Mouse (Mus musculus) right cerebral cortex, postnatal 10 days (tissue): ENCODE data around the gene Ikbke.
A peak's percentile ranks its signal among the peaks of the same experiment; 100 is the strongest.

Source experiments
- DNase-seq, 2 experiments: peaks; one replicate each; pipeline ENCODE4 v3.0.0; 2021; ENCODE audit warnings: low spot score in 2 of 2

Gene Ikbke

DNA sequence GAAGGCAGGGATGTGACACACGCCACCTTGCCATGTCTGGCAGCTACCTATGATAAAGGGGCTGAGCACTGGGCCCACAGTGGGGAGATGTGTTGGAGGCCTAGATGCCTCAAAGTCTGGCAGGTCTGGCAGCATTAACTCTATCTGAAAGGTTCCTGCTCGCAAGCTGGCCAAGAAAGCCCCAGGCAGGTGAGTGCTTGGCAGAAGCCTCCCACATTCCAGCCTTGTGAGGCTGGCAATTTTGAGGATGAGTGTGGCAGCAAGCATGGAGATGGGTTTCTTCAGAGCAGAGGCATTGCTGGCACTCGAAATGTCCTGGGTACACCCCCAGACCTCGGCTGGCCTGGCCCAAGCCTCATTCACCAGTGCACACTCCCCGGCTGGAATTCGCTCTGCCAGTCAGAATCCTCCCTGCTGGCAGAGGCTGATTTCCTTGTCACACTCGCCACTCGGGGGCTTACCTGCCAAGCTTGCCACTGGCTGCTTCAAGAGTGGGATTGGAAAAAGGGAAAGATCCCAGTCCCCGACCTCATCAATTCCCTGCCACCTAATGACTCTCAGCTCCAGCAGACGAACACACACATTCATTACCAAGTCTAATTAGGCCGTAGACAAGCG, 39.7 kb downstream of the Ikbke start:
- no peak for DNase-seq

GRCm38 (mm10) chr1:131238931-131239381, 40.5 kb downstream of the Ikbke start:
- no peak for DNase-seq

DNA sequence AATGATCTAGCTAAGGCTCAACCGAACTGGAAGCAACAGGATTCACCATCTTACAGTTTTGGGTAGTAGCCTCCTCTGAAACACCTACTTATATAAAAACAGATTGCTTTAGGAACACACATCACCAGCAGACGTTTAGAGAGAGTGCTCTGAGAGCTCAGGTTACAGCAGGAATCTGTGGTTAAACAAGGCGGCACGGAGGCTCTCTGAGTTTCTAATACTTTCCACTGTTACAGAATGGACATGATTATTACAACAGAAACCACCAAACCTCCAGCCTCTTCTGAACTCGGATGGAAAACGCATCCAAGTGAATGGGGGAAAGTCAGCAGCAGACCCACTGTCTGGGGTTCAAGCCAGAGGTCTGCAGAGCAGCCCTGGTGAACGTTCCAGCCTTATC, 43.3 kb downstream of the Ikbke start:
- DNase-seq = no peak

DNA sequence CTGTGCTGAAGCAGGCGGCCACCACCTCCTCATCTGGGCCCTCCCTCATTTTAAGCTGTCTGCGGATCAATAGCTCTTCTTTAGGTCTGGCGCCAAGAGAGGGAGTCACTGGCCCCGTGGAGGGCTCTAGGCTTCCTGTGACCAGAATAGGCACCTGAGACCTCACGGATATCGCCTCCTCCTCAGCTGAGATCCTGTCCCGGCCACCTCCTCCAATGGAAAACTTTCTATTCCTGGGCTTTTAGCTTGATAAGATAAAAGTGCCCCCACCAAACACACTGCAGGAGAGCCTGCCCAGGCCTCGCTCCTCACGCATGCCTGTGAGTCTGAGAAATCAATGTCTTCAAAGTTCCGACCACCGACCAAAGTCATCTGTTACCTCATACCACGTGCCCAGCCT, 45.9 kb downstream of the Ikbke start:
- DNase-seq = no peak

GRCm38 (mm10) chr1:131228659-131229058, 50.7 kb downstream of the Ikbke start:
- DNase-seq = no peak

GRCm38 (mm10) chr1:131228225-131228624, 51.2 kb downstream of the Ikbke start:
- DNase-seq = no peak

GRCm38 (mm10) chr1:131224848-131225471, 54.4 kb downstream of the Ikbke start:
- no peak for DNase-seq

DNA sequence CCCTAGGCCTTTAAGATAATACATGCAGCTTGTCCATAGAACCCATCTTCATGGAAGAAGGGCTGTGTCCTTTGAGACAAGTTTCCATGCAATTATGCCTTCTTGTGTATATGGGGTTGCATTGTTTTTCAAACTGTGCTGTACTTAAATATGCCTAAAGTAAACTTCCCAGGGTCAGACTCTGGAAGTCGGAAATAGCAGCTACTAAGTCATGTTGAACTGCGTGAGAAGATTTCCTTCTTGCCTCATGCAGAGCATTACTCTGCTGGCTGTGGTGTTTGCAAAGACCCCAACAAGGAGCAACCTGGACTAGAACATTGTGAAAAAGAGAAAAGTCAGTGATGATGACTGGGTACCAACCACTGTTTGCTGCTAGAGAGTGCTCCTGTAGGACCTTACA, 56.1 kb downstream of the Ikbke start:
- DNase-seq = no peak

DNA sequence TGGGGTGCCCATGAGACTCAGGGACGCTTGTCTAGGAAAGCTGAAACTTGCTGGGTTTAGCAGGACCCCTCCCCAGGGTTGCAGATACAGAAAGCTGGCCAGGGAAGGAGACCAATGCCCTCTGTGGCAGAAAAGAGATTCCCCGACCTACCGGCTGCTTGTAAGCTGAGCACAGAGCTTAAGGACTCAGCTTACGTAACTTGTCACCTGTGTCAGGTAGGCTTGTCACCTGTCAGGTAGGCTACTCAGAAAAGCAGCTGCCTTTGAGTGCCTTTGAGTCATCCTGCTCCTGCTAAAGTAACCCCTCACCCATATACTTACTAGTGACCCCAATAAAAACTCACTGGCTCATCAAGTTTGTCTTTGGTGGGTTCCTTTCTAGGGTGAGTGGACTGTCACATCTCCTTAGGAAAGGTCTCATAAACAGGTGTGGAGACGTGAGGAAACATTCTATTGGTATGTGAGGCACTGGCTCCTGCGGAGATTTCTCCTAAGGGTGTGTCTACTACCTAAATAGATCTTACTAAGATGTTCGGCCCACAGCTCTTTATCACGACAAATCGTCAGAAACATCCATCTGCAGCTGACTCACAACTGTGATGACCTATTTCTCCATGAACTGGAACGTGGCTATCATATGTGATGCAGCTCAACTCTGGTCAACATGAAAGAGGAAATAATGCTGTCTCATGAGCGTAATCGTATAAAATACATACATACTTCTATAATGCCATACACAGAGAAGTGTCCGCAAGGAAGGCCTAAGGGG, 57.4 kb downstream of the Ikbke start:
- no peak for DNase-seq

GRCm38 (mm10) chr1:131218933-131219332, 60.5 kb downstream of the Ikbke start:
- no peak for DNase-seq

- DNase-seq = no peak
Measured at GRCm38 (mm10) chr1:131213361-131213760, 66.0 kb downstream of the Ikbke start.

DNA sequence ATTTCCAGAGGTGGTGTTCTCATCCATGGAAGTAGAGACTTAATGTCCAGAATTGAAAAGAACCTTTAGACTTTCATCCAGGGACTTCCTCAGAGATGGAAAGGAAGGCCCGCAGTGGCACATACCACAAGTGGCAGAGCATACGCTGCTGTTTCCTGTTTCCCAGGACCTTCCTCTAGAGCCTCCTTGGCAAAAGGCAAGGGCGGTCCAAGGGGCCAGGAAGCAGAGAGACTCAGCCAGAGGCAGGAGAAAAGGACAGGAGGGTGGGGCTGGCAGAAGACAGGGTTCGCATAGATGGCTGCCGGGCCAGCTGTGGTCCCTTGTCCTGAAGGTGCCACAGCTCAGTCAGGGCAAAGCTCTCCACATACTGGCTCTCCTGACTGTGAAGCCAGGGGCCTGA, 66.5 kb downstream of the Ikbke start:
- DNase-seq = no peak

DNA sequence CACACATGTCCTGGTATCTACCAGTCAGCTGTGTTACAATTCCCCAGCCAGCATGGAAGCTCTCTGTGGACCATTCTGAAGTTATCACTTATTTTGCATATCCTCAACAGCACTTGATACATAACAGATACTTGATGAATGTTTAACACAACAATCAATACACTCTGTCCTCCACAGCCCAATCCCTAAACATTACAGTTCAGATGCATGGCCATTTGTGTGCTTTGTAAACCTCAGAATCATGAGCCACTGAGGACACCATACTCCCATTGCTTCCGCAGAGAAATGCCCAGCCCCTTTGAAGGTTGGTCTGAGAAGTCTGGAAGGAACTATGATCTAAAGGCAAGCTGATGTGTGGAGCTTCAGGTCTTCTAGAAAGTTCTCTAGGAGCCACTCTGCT, 67.8 kb downstream of the Ikbke start:
- DNase-seq = no peak

DNA sequence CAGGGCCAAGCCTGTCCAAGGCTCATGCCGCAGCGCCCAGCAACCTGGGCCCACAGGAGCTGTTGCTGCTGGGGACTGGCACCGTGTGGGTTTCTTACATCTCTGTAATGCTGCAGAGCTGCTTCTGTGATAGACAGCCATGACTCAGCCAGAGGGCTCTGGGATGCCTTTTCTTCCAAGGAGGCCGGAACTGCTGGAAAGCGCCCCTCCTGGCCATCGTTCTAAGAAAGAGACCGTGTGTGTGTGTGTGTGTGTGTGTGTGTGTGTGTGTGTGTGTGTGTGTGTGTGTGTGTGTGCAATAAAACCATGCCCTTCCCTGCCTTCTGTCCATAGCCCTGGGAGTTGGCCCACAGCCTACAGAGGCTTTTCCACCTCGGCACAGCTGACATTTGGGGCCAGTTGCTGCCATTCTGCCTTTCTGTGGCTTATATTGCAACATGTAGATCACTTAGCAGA, 69.4 kb downstream of the Ikbke start:
- peak in 1 of 2 experiments; percentile 53 for DNase-seq

GRCm38 (mm10) chr1:131208800-131209199, 70.6 kb downstream of the Ikbke start:
- DNase-seq = no peak

GRCm38 (mm10) chr1:131208081-131208480, 71.3 kb downstream of the Ikbke start:
- no peak for DNase-seq

- peak; percentile 67 to 81 for DNase-seq
Measured at GRCm38 (mm10) chr1:131207531-131207930, 71.9 kb downstream of the Ikbke start.

- DNase-seq = no peak
Measured at GRCm38 (mm10) chr1:131206342-131206741, 73.1 kb downstream of the Ikbke start.

GRCm38 (mm10) chr1:131204461-131204860, 74.9 kb downstream of the Ikbke start:
- DNase-seq = no peak
